Mouse (Mus musculus) hindbrain, postnatal 0 days (tissue): Measurements from ENCODE around the gene Daam1. TPM values are rescaled to one million over a fixed set of nuclear protein-coding genes. Genes with fewer than 3 reads are reported as not detected.
A peak's percentile ranks its signal among the peaks of the same experiment; 100 is the strongest.

ENCODE experiments used
- ATAC-seq: fragments of 200-750 bp; cut with Nextera tagmentation; 2 replicates; pipeline ENCODE4 v1.8.0; 2017; ENCODE audit warnings: mild to moderate bottlenecking, moderate TSS enrichment, moderate library complexity
- DNase-seq: peaks from one replicate; pipeline ENCODE4 v3.0.0-alpha.2; 2015; ENCODE audit warnings: low spot score
- H3K27ac ChIP-seq: fragments of 300-500 bp; sonication (generic); 2 replicates; pipeline ENCODE4 v1.5.1; 2014; ENCODE audit warnings: mild to moderate bottlenecking
- H3K27me3 ChIP-seq: fragments of 300-500 bp; sonication (generic); 2 replicates; pipeline ENCODE4 v1.6.1; 2014; ENCODE audit warnings: low read length, mixed read lengths; ENCODE audit not compliant: insufficient read depth
- H3K36me3 ChIP-seq: fragments of 300-500 bp; sonication (generic); 2 replicates; pipeline ENCODE4 v1.6.1; 2014; ENCODE audit warnings: low read length, mixed read lengths; ENCODE audit not compliant: insufficient read depth
- H3K4me1 ChIP-seq: fragments of 300-500 bp; sonication (generic); 2 replicates; pipeline ENCODE4 v1.6.1; 2014; ENCODE audit warnings: antibody characterized with exemption, low read length, mixed read lengths; ENCODE audit not compliant: insufficient read depth
- H3K4me2 ChIP-seq: fragments of 300-500 bp; sonication (generic); 2 replicates; pipeline ENCODE4 v1.6.1; 2014; ENCODE audit warnings: low read depth, mild to moderate bottlenecking, low read length, moderate library complexity, mixed read lengths
- H3K4me3 ChIP-seq: fragments of 300-500 bp; sonication (generic); 2 replicates; pipeline ENCODE4 v1.5.1; 2014; ENCODE audit warnings: low read length
- H3K9ac ChIP-seq: fragments of 300-500 bp; sonication (generic); replicated peaks from 2 replicates; pipeline ENCODE4 v1.6.1; 2014; ENCODE audit warnings: mild to moderate bottlenecking, low read length, moderate library complexity, mixed read lengths
- H3K9me3 ChIP-seq: fragments of 300-500 bp; sonication (generic); 2 replicates; pipeline ENCODE4 v1.6.1; 2016; ENCODE audit warnings: low read length, mixed read lengths
- CTCF ChIP-seq: IDR thresholded peaks from 2 replicates; pipeline ENCODE4 v1.5.1; 2016; ENCODE audit warnings: antibody characterized with exemption, control low read depth, low read depth
- WGBS: fragments of 180-500 bp; shearing (Covaris S2); extraction: QIAGEN DNeasy Blood & Tissue Kit; methylation state at CpG from one replicate; pipeline ENCODE4 v1.1.7; 2014; 5-methylcytosine and 5-hydroxymethylcytosine counted together
- polyA plus RNA-seq: library from polyadenylated mRNA; unstranded; fragments of >200 nt; fragmentation: Nextera tagmentation; extraction: Ambion mirVana; gene quantifications from 2 replicates; pipeline ENCODE4 v1.2.1, GENCODE M21; 2015
- total RNA-seq: library from RNA; depleted of rRNA; stranded (reverse); fragments of >200 nt; gene quantifications from 2 replicates; pipeline ENCODE4 v1.2.3, GENCODE M21; 2014

The Daam1 gene
- total and polyA plus RNA-seq, 2 experiments from 2014 or later, result 21.9 to 46.8 TPM

GRCm38 (mm10) chr12:71831258-71832087 lies 595 bp downstream of the Daam1 start:
- Histone ChIP-seq H3K9me3 (no peaks in the 10 kb centered on the region), H3K27ac (peak overlapping the region; percentile 94), H3K36me3 (no peaks in the 10 kb centered on the region), H3K4me3 (peak overlapping the region; percentile 81), H3K4me2 (peak overlapping the region; percentile 80), H3K4me1 (peaks cover 18% of the 10 kb centered on the region), H3K27me3 (no peaks in the 10 kb centered on the region), H3K9ac (peak overlapping the region; percentile 78)
- under 1% methylated on average over 54 of the region's 59 CpGs for WGBS
- no peak; the same call in 1 of the 2 replicates for TF ChIP-seq CTCF
- peak; percentile 54 for ATAC-seq
- DNase-seq, result peak; percentile 54

GRCm38 (mm10) chr12:71832225-71832624 lies 1.3 kb downstream of the Daam1 start:
- ATAC-seq (no peak), DNase-seq (peak; percentile 89)
- peaks cover 23% of the 10 kb centered on the region for H3K4me1 ChIP-seq
- under 1% methylated on average over 12 of the region's 12 CpGs for WGBS
- no peaks in the 10 kb centered on the region for H3K36me3 ChIP-seq
- H3K9ac ChIP-seq, result peak overlapping the region; percentile 78
- TF ChIP-seq CTCF, result no peak
- peak overlapping the region; percentile 80 for H3K4me2 ChIP-seq
- H3K9me3 ChIP-seq, result no peaks in the 10 kb centered on the region
- peak overlapping the region; percentile 81 for H3K4me3 ChIP-seq
- peak overlapping the region; percentile 94 for H3K27ac ChIP-seq
- H3K27me3 ChIP-seq, result no peaks in the 10 kb centered on the region

DNA sequence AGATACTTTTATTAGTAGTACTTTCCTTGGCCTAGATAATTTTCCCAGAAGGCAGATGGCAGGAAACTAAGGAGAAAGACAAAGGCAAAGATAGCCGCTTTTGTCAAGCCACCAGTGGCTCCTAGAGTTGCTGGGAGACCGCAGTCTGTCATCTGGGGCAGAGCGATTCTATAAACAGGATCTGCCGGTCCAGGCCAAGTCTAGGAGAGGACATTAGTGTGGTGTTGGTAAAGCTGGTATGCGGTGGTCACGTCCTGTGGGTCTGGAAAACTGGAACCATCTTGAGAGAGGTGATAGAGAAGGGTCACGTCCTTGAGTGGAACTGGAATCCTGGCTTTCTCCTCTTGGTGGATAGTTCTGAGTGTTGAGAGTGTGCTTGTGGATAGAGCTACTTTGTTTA lies 3.2 kb downstream of the Daam1 start:
- ATAC-seq (no peak), DNase-seq (no peak)
- no peak overlapping the region for H3K9ac ChIP-seq
- H3K4me3 ChIP-seq, result no peak overlapping the region
- 36% methylated on average over 7 of the region's 7 CpGs for WGBS
- TF ChIP-seq CTCF, result no peak
- H3K4me1 ChIP-seq, result peaks cover 30% of the 10 kb centered on the region
- H3K27ac ChIP-seq, result 0 out of 2 replicates have a peak overlapping the region, but pooled peaks have one; percentile 32
- no peaks in the 10 kb centered on the region for H3K36me3 ChIP-seq
- peak overlapping the region; percentile 36 for H3K4me2 ChIP-seq
- H3K9me3 ChIP-seq, result no peaks in the 10 kb centered on the region
- H3K27me3 ChIP-seq, result no peaks in the 10 kb centered on the region

GRCm38 (mm10) chr12:71835966-71836668 lies 5.2 kb downstream of the Daam1 start:
- Histone ChIP-seq H3K9me3 (no peaks in the 10 kb centered on the region), H3K4me3 (no peak overlapping the region), H3K4me1 (peaks cover 45% of the 10 kb centered on the region), H3K9ac (no peak overlapping the region), H3K4me2 (no peak overlapping the region), H3K36me3 (no peaks in the 10 kb centered on the region), H3K27ac (no peak overlapping the region), H3K27me3 (no peaks in the 10 kb centered on the region)
- DNase-seq (no peak), ATAC-seq (no peak)
- WGBS, result 53% methylated on average over 5 of the region's 5 CpGs
- no peak for TF ChIP-seq CTCF

GRCm38 (mm10) chr12:71836776-71837175 lies 5.9 kb downstream of the Daam1 start:
- H3K36me3 ChIP-seq, result no peaks in the 10 kb centered on the region
- no peak overlapping the region for H3K27ac ChIP-seq
- TF ChIP-seq CTCF, result no peak
- no peaks in the 10 kb centered on the region for H3K9me3 ChIP-seq
- ATAC-seq (no peak), DNase-seq (no peak)
- WGBS, result 81% methylated on average over 6 of the region's 6 CpGs
- no peak overlapping the region for H3K9ac ChIP-seq
- no peaks in the 10 kb centered on the region for H3K27me3 ChIP-seq
- H3K4me2 ChIP-seq, result no peak overlapping the region
- H3K4me1 ChIP-seq, result peaks cover 48% of the 10 kb centered on the region
- H3K4me3 ChIP-seq, result no peak overlapping the region

GRCm38 (mm10) chr12:71837576-71837975 lies 6.7 kb downstream of the Daam1 start:
- Histone ChIP-seq H3K4me3 (no peak overlapping the region), H3K36me3 (no peaks in the 10 kb centered on the region), H3K27me3 (no peaks in the 10 kb centered on the region), H3K4me1 (peaks cover 55% of the 10 kb centered on the region), H3K9me3 (no peaks in the 10 kb centered on the region), H3K4me2 (no peak overlapping the region), H3K9ac (no peak overlapping the region), H3K27ac (no peak overlapping the region)
- TF ChIP-seq CTCF, result no peak
- 60% methylated on average over 5 of the region's 5 CpGs for WGBS
- no peak for DNase-seq
- ATAC-seq, result no peak
